Mouse (Mus musculus): Measurements from ENCODE around the gene Traf7.
A peak's percentile ranks its signal among the peaks of the same experiment; 100 is the strongest.

Traf7 gene

GRCm38 (mm10) chr17:24545247-24545646 is 17.5 kb upstream of the Traf7 start:
- DNase-seq (ENCODE audit: low spot score), result no peak

GRCm38 (mm10) chr17:24544613-24545012 is 16.9 kb upstream of the Traf7 start:
- DNase-seq (ENCODE audit: low spot score), result no peak

DNA sequence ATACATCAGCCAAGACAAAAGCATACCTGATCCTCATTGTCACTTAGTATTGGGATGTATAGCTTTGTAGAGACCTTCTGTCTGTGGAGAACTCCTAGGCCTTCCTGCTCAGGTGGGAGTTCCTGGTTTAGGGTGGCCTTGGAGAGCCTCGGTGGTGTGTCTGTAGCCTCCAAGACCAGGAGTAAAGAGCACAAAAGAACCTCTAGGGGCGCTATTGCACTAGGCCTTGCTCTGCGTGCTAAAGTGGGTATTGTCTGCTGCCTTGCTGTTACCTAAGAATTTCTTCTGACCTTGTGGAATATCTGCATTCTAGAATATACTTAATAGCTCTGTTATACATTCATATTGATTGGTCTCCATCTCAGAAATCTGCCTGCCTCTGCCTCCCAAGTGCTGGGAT is 12.6 kb upstream of the Traf7 start:
- peak; percentile 63 for DNase-seq (ENCODE audit: low spot score)

GRCm38 (mm10) chr17:24538950-24539349 is 11.2 kb upstream of the Traf7 start:
- peak; percentile 42 for DNase-seq (ENCODE audit: low spot score)

DNA sequence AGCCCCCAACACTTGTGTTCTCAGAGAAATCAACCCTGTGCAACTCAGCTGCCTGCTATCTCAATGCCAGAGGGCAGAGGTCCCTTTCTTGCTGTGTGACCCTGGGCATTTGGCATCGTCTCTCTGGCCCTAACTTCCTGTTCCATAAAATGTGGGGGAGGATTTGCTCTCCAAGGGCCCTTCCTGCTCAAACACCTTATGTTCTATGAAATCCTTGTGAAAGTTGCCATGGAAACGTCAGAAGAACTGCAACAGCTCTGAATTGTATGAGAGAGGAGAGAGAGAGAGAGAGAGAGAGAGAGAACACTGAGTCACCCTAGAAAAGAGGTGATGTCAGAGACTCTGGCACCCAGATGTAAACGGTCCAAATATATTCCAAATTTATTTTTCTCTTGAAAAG is 9.8 kb upstream of the Traf7 start:
- DNase-seq (ENCODE audit: low spot score), result no peak

DNA sequence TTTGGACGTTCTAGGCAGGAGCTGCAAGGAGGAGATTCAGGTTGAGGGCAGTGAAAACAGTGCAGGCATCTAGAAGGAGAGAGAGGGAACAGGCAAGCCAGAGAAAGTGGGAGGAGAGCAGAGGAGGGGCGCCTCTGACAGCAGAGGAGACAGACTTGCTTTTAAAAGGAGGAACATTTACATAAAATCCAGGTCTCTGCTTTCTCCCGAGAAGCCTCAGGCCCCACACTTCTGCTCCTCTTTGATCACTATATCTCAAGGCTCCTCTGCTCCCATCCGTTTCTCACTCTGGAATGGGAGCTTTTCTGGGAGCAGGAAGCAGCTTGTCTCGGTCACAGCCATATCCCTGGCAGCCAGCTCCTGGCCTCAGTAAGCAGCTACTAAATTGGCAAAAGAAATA is 7.6 kb upstream of the Traf7 start:
- DNase-seq (ENCODE audit: low spot score), result no peak

GRCm38 (mm10) chr17:24534160-24534718 is 6.5 kb upstream of the Traf7 start, which contains the start of gene Rab26:
Gene Rab26, minus strand, starts transcription at chr17:24534210.
- no peak for DNase-seq (ENCODE audit: low spot score)

- no peak for DNase-seq (ENCODE audit: low spot score)
Measured at GRCm38 (mm10) chr17:24533099-24533992, 5.6 kb upstream of the Traf7 start.

DNA sequence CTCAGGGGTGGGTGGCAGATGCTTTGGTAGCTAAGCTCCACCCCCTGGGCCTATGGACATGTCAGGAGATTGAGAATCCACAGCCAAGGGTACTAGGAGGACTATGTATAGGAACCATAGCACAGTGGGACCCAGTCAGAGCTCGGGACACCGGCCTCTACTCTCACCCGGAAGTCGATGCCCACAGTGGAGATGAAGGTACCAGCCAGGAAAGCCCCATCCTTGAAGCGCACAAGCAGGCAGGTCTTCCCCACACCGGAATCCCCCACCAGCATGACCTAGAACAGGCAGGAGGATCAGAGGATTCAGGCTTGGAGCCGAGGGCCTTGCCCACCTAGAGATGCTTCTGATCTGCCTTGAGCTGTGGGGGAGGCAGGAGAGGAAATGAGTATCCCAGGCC is 4.3 kb upstream of the Traf7 start:
- no peak for DNase-seq (ENCODE audit: low spot score)

GRCm38 (mm10) chr17:24531064-24531463 is 3.3 kb upstream of the Traf7 start:
- DNase-seq (ENCODE audit: low spot score), result no peak

- DNase-seq (ENCODE audit: low spot score), result no peak
Measured at GRCm38 (mm10) chr17:24530361-24531050, 2.8 kb upstream of the Traf7 start.

GRCm38 (mm10) chr17:24529883-24530282 is 2.1 kb upstream of the Traf7 start:
- no peak for DNase-seq (ENCODE audit: low spot score)

- peak; percentile 86 for DNase-seq (ENCODE audit: low spot score)
Measured at GRCm38 (mm10) chr17:24529007-24529451, 1.3 kb upstream of the Traf7 start.

DNA sequence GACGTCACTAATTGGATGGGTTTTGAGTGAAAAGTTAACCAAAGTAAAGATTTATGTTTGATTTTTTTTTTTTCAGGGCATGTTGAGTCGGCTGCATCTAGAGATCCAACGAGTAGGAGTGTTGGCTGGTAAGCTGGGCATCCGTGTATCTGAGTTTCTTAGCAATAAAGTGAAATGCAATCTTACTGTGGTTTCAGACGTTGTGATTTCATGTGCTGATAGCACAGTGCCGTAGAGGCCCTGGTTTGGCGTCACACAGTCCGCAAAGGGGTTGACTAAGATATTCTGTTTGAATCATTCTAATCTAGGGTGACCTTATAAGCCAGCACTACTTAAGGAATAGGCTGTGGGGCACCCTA is 801 bp upstream of the Traf7 start:
- no peak for DNase-seq (ENCODE audit: low spot score)

GRCm38 (mm10) chr17:24527315-24527714 is 423 bp downstream of the Traf7 start:
- peak; percentile 49 for DNase-seq (ENCODE audit: low spot score)

- no peak for DNase-seq (ENCODE audit: low spot score)
Measured at GRCm38 (mm10) chr17:24524734-24525133, 3.0 kb downstream of the Traf7 start.

DNA sequence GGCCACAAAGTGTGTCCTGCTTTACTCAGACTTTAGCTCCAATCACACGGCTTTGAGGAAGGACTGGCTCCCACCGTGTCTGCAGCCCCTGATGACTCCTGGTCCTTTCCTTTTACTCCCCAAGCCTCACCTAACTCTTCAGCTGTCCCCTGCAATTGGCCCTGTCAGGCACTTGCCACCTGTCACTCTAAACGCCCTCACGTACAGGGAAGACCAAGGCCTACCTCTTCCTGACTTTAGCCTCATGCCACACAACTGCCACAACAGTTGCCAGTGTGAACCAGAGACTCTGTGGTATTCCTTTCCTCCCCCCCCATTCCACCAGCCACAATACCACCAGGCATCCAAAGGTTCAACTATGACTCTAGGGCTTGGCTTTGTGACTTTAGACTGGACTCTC is 7.3 kb downstream of the Traf7 start:
- no peak for DNase-seq (ENCODE audit: low spot score)

GRCm38 (mm10) chr17:24514270-24515257 is 13.2 kb downstream of the Traf7 start:
- DNase-seq (ENCODE audit: low spot score), result no peak

- peak; percentile 69 for DNase-seq (ENCODE audit: low spot score)
Measured at GRCm38 (mm10) chr17:24513609-24514008, 14.1 kb downstream of the Traf7 start.

- no peak for DNase-seq (ENCODE audit: low spot score)
Measured at GRCm38 (mm10) chr17:24507806-24508460, 19.8 kb downstream of the Traf7 start.

DNA sequence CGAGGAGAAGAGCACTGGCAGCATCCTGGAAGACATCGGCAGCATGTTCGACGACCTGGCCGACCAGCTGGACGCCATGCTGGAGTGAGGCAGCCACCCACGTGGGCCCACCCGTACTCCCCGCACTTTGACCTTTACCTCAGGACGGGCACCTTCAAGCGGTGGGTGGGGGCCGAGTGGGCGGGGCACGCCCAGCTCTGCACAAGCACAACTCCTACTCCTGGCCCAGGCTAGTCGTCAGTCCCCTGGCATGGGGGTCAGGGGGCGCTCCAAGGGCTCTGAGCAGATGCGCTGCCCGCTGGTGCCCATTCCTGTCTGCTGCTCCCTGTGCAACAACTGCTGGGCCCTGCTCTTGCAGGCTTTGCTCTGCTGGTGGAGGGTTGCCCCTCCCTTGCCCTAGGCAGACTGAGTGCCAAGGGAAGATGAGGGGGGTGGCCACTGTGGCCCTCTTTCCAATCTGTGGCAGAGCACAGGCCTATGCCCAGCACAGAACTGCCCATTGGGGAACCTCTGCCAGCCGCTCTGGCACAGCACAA is 20.5 kb downstream of the Traf7 start:
- DNase-seq (ENCODE audit: low spot score), result no peak

Data from adipocyte (in vitro differentiated cells).